Mouse (Mus musculus): ENCODE data around the gene Vgf. TPM values are rescaled to one million over a fixed set of nuclear protein-coding genes. Genes with fewer than 3 reads are reported as not detected.
A peak's percentile ranks its signal among the peaks of the same experiment; 100 is the strongest.

Gene Vgf
- polyA plus RNA-seq, 1 experiment from 2014 or later, result not detected

DNA sequence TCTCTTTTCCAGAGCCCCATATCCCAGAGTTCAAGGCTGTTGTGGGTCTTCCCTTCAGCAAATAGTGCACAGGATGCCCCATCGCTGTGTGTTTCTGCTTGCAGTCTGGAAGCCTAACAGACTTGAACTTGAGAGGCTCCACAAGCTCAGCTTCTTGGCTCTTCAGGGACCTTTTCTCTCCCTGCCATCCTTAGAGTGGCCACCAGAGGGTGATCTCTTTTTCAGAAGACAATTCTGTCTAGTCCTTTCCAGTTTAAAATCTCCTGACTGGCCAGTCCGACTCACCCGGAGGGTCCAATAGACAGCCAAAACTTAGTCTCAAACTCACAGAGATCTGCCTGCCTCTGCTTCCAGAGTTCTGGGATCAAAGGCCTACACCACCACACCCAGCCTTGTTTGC lies 16.2 kb upstream of the Vgf start:
- H3K4me3 ChIP-seq (ENCODE audit: inconsistent target), result no peak overlapping the region
- no peaks in the 10 kb centered on the region for H3K79me2 ChIP-seq (ENCODE audit: inconsistent target)
- H3K27ac ChIP-seq, result no peak overlapping the region
- WGBS (ENCODE audit: missing documents), result 11% methylated on average over 3 of the region's 3 CpGs
- no peaks in the 10 kb centered on the region for H3K36me3 ChIP-seq (ENCODE audit: inconsistent target)

DNA sequence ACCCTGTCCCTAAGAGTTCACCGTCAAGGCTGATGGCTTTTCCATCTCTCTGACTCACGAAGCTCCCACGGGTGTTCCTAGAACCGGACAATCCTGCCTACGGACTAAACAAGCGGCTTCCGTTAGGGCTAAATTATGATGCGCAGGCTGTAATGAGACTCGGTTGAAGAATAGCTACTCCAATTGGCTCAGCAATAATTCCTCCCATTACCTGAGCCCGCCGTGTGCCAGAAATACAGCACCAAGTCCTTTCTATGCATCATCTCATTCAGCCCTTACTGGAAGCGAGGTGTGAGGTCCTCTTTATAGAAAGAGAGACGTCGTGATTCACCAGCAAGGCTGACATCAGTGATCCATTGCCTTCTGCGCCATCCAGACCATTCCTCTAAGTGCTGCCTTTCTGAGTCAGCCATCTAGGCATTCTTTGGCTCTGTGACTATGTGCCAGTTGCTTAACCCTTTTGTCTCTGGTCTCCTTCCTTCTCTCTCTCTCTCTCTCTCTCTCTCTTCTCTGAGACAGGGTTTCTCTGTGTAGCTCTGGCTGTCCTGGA lies 13.7 kb upstream of the Vgf start:
- H3K27ac ChIP-seq, result no peak overlapping the region
- H3K36me3 ChIP-seq (ENCODE audit: inconsistent target), result no peaks in the 10 kb centered on the region
- no peaks in the 10 kb centered on the region for H3K79me2 ChIP-seq (ENCODE audit: inconsistent target)
- WGBS (ENCODE audit: missing documents), result 84% methylated on average over 15 of the region's 15 CpGs
- H3K4me3 ChIP-seq (ENCODE audit: inconsistent target), result no peak overlapping the region

DNA sequence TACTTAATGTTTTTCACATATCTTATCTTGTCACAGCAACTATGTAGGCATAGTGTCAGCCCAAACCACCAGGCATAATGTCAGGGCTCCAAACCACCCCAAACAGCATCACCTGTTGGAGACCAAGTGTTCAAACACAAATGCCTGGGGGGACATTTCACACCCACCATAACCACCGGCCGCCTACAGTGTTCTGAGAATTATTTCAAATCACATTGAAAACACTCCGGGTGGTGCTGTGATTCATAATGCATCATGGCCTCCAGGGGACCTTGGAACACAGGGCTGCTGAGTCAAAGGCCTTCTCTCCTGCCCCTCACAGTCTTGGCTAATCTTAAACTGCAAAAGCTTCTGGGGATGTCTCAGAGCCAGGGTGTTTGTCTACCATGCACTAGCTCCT lies 10.3 kb upstream of the Vgf start:
- no peak overlapping the region for H3K27ac ChIP-seq
- WGBS (ENCODE audit: missing documents), result 94% methylated on average over 2 of the region's 3 CpGs
- no peak overlapping the region for H3K4me3 ChIP-seq (ENCODE audit: inconsistent target)
- no peaks in the 10 kb centered on the region for H3K36me3 ChIP-seq (ENCODE audit: inconsistent target)
- H3K79me2 ChIP-seq (ENCODE audit: inconsistent target), result no peaks in the 10 kb centered on the region

DNA sequence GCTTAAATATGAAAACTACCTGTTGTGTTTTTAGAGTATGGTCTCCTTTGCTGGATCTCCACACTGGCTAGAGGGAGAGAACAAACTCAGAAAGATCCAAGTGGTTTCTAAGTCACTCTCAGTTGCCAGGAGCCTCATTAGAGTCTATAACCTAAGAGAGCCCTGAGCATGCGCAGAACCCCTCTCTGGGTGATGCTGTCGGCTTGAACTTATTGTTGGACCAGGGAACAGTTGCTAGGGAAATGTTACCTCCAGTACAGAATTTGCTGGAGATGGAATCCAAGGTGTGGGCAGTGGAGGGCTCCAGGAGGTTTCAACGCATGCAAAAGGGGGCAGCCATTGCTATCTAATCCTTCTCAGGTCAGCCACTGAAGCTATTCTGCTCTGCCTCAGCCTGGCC lies 1.9 kb upstream of the Vgf start:
- Histone ChIP-seq H3K79me2 (ENCODE audit: inconsistent target) (no peaks in the 10 kb centered on the region), H3K36me3 (ENCODE audit: inconsistent target) (no peaks in the 10 kb centered on the region), H3K27ac (no peak overlapping the region), H3K4me3 (ENCODE audit: inconsistent target) (no peak overlapping the region)
- WGBS (ENCODE audit: missing documents), result 44% methylated on average over 3 of the region's 3 CpGs

DNA sequence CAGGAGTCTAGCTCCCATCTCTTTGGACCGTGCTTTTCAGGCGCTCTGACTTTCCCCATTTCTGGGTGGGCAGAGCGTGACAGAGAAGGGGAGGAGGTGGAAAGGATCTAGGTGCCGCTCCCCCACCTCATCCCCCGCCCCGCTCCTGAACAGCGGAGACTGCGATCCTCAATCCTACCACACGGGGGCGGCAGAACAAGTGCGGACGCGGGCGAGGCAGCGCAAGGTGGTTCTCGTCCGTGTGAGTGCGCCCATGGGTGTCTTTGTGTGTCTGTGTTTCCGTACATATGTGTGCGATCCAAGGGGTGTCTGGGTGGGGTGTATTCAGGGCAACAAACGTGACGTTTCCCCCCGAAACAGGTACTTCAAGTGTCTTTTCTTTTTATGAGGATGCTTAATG lies 1.1 kb upstream of the Vgf start:
- Histone ChIP-seq H3K36me3 (ENCODE audit: inconsistent target) (no peaks in the 10 kb centered on the region), H3K79me2 (ENCODE audit: inconsistent target) (no peaks in the 10 kb centered on the region), H3K27ac (no peak overlapping the region), H3K4me3 (ENCODE audit: inconsistent target) (no peak overlapping the region)
- 2% methylated on average over 21 of the region's 23 CpGs for WGBS (ENCODE audit: missing documents)

DNA sequence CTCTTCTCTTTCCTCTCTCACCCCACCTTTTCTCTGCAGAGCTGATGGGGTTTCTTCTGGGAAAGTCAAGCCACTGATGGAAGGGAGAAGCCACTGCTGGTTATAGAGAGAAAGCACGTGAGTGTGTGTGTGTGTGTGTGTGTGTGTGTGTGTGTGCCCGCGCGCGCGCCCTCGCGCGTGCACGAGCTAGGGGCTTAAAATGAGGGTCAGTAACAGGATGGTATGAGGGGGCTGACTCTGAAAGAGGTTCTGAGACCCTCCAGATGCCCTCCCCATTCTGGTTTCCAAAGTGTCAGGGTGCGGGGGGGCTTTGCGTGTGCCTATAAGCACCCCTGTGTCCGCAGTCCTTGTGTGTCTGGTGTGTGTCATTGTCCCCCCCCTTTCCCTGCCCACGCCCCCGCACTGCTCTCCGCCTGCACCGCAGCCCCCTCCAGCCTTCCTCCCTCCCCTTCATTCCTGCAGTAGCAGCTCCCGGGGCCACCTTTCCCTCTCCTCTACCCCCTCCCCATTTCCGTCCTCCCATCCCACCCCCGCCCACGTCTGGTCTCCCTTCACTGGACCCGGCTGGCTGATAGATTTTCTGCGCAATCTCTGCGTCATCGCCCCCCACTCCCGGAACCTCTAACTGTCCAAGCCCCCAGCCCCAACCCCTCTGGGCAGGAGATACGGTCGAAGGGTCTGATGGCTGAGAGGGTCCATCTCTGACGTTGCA lies 2.5 kb downstream of the Vgf start:
- Histone ChIP-seq H3K27ac (no peak overlapping the region), H3K79me2 (ENCODE audit: inconsistent target) (no peaks in the 10 kb centered on the region), H3K36me3 (ENCODE audit: inconsistent target) (no peaks in the 10 kb centered on the region), H3K4me3 (ENCODE audit: inconsistent target) (no peak overlapping the region)
- 9% methylated on average over 25 of the region's 29 CpGs for WGBS (ENCODE audit: missing documents)

DNA sequence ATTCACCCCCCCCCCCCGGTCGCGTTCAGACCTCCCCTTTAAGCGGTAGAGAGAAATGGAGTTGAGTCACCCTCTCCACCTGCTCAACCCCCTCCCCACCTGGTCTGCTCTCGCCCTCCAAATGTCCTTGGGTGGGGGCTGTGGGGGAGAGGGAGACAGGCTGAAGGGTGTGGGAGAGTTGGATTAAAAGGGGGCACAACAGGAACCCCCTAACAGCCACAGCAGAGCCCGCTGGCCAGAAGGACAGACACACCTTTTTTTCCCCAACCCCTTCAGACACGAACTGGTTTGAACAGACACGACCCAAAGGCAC lies 3.0 kb downstream of the Vgf start:
- WGBS (ENCODE audit: missing documents), result 5% methylated on average over 8 of the region's 8 CpGs
- Histone ChIP-seq H3K79me2 (ENCODE audit: inconsistent target) (no peaks in the 10 kb centered on the region), H3K4me3 (ENCODE audit: inconsistent target) (no peak overlapping the region), H3K27ac (no peak overlapping the region), H3K36me3 (ENCODE audit: inconsistent target) (no peaks in the 10 kb centered on the region)

DNA sequence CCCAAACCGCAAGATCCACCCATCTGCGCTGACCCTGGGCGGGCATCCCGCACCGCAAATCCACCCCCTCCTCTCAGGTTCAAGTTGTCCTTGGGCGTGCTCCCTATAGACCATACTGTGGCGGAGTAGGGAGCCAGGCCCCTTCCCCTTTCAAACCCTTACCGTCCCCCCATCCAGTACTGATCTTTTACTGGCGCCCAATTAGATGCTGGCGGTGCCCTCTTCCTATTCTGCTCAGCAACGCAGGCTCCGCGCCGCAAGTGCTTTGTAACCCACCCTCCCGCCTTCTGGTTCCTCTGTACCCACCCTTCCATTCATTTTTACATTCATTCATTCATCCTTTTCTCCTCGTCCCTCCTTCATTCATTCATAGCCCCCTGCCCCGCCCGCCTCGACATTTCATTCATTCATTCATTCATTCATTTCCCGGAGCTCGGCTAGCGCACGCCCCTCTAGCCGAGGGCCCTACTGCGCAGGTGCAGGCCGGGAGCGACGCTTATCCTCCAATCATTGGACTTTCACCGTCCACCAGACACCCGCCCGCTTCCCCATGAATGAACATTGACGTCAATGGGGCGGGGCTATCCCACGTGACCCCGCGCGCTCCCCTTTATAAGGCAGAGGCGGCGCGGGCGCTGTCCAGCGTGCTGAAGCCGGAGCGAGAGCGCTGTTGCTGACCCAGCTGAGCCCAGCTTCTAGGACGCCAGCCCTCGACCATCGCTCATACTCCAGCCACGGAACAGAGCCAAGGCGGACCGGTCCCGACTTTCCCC lies 3.6 kb downstream of the Vgf start:
- Histone ChIP-seq H3K79me2 (ENCODE audit: inconsistent target) (no peaks in the 10 kb centered on the region), H3K27ac (no peak overlapping the region), H3K36me3 (ENCODE audit: inconsistent target) (no peaks in the 10 kb centered on the region), H3K4me3 (ENCODE audit: inconsistent target) (peak overlapping the region; percentile 7; the same call in 1 of the 2 replicates)
- 2% methylated on average over 52 of the region's 52 CpGs for WGBS (ENCODE audit: missing documents)

DNA sequence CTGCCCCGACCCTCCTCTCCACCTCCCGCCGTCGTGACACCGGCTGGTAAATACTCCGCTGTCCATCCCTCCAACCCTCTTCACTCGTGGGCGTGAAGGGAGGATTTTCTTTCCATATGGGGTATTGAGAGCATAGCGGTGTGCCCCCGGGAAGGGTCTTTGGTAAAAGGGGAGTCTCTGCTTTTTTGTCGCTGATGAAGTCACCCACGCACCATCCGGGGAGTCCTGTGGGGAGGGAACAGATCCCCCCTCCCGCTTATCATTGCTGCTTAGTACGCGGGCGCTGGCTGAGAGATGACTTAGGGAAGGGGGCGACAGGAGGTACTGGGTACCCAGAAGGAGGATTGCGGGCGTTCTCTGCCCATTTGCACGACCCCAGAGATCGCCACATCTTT lies 4.2 kb downstream of the Vgf start:
- WGBS (ENCODE audit: missing documents), result 20% methylated on average over 22 of the region's 22 CpGs
- Histone ChIP-seq H3K79me2 (ENCODE audit: inconsistent target) (no peaks in the 10 kb centered on the region), H3K27ac (no peak overlapping the region), H3K36me3 (ENCODE audit: inconsistent target) (peaks cover 2% of the 10 kb centered on the region; the same call in 1 of the 2 replicates), H3K4me3 (ENCODE audit: inconsistent target) (no peak overlapping the region)

DNA sequence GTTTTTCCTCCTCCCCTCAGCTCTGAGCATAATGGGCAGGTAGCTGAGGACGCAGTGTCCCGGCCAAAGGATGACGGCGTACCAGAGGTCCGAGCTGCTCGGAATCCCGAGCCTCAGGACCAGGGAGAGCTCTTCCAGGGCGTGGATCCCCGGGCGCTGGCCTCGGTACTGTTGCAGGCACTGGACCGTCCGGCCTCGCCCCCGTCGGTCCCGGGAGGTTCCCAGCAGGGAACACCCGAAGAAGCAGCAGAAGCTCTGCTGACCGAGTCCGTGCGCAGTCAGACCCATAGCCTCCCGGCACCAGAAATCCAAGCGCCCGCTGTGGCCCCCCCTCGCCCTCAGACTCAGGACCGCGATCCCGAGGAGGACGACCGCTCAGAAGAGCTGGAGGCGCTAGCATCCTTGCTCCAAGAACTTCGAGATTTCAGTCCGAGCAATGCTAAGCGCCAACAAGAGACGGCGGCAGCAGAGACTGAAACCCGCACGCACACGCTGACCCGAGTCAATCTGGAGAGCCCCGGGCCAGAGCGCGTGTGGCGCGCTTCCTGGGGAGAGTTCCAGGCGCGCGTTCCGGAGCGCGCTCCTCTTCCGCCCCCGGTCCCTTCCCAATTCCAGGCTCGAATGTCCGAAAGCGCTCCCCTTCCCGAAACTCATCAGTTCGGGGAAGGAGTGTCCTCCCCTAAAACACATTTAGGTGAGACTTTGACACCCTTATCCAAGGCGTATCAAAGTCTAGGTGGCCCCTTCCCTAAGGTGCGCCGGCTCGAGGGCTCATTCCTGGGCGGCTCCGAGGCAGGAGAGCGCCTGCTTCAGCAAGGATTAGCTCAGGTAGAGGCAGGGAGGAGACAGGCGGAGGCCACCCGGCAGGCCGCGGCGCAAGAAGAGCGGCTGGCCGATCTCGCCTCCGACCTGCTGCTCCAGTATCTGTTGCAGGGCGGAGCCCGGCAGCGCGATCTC lies 5.2 kb downstream of the Vgf start:
- H3K4me3 ChIP-seq (ENCODE audit: inconsistent target), result no peak overlapping the region
- peaks cover 11% of the 10 kb centered on the region for H3K36me3 ChIP-seq (ENCODE audit: inconsistent target)
- no peak overlapping the region for H3K27ac ChIP-seq
- no peaks in the 10 kb centered on the region for H3K79me2 ChIP-seq (ENCODE audit: inconsistent target)
- WGBS (ENCODE audit: missing documents), result 3% methylated on average over 75 of the region's 78 CpGs

DNA sequence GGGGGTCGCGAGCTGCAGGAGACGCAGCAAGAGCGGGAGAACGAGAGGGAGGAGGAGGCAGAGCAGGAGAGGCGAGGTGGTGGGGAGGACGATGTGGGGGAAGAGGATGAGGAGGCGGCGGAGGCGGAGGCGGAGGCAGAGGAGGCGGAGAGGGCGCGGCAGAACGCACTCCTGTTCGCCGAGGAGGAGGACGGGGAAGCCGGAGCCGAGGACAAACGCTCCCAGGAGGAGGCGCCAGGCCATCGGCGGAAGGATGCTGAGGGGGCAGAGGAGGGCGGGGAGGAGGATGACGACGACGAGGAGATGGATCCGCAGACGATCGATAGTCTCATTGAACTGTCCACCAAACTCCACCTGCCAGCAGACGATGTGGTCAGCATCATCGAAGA lies 5.8 kb downstream of the Vgf start:
- no peak overlapping the region for H3K27ac ChIP-seq
- no peak overlapping the region for H3K4me3 ChIP-seq (ENCODE audit: inconsistent target)
- WGBS (ENCODE audit: missing documents), result 1% methylated on average over 33 of the region's 33 CpGs
- no peaks in the 10 kb centered on the region for H3K79me2 ChIP-seq (ENCODE audit: inconsistent target)
- H3K36me3 ChIP-seq (ENCODE audit: inconsistent target), result peaks cover 15% of the 10 kb centered on the region

DNA sequence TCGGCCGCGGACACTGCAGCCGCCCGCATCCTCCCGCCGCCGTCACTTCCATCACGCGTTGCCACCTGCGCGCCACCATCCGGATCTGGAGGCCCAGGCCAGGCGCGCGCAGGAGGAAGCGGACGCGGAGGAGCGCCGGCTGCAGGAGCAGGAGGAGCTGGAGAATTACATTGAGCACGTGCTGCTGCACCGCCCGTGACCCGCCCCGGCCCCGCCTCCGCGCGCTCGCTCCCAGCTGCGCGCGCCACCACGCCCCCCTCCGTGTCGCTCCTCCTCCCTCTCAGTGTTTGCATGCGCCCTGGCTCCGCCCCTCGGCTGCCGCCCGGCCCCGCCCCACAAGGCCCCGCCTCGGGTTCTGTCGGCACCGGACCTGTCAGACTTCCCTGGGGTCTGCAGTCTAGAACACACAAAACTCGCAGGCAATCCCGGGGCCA lies 6.5 kb downstream of the Vgf start:
- no peak overlapping the region for H3K27ac ChIP-seq
- H3K4me3 ChIP-seq (ENCODE audit: inconsistent target), result peak overlapping the region; percentile 32
- under 1% methylated on average over 49 of the region's 49 CpGs for WGBS (ENCODE audit: missing documents)
- H3K79me2 ChIP-seq (ENCODE audit: inconsistent target), result no peaks in the 10 kb centered on the region
- H3K36me3 ChIP-seq (ENCODE audit: inconsistent target), result peaks cover 17% of the 10 kb centered on the region

DNA sequence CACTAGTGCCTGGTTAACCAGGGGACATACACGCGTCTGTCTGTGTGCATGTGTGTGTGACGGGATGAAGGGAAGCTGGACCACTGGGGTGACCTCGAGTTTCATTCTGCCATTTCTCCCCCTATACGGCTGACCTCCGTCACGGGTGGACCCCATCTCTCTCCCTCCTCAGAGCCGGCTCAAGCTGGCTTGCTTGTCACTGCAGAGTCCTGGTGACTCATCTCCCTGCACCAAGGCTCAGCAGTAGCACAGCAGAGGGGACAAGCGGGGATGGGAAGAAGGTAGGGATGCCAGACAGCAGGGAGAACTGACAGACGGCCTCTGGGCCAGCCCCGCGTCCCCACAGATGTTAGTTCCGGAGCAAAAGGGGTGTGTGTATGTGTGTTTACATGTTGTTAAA lies 10.0 kb downstream of the Vgf start:
- Histone ChIP-seq H3K27ac (no peak overlapping the region), H3K79me2 (ENCODE audit: inconsistent target) (no peaks in the 10 kb centered on the region), H3K36me3 (ENCODE audit: inconsistent target) (peaks cover 51% of the 10 kb centered on the region), H3K4me3 (ENCODE audit: inconsistent target) (no peak overlapping the region)
- WGBS (ENCODE audit: missing documents), result 96% methylated on average over 13 of the region's 13 CpGs

DNA sequence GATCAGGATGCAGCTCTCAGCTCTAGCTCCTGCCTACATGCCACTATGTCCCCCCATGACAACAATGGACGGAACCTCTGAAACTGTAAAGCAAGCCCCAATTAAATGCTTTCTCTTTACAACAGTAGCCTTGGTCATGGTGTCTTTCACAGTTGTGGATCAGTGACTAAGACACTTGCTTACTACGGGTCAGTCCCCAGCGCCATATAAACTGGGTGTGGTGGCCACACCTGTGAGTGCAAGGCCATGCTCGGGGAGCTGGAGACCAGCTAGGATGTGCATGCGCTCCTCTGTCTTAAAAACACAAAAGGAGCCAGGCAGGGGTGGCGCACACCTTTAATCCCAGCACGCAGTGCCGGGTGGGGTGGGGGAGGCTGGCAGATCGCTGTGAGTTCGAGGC lies 13.3 kb downstream of the Vgf start:
- Histone ChIP-seq H3K79me2 (ENCODE audit: inconsistent target) (peaks cover 5% of the 10 kb centered on the region), H3K36me3 (ENCODE audit: inconsistent target) (peaks cover 74% of the 10 kb centered on the region), H3K27ac (no peak overlapping the region), H3K4me3 (ENCODE audit: inconsistent target) (no peak overlapping the region)
- WGBS (ENCODE audit: missing documents), result 98% methylated on average over 10 of the region's 10 CpGs

All from macrophage (primary cell).